Mouse (Mus musculus) limb, embryonic 15.5 days (tissue): ENCODE results near the gene Suclg1. TPM values are rescaled to one million over a fixed set of nuclear protein-coding genes. Genes with fewer than 3 reads are reported as not detected.

Source experiments
- ATAC-seq: fragments of 200-750 bp; cut with Nextera tagmentation; 2 replicates; pipeline ENCODE4 v1.8.0; 2017; ENCODE audit warnings: low read depth, moderate TSS enrichment; ENCODE audit not compliant: insufficient number of reproducible peaks, low FRiP score, low TSS enrichment
- H3K27ac ChIP-seq: fragments of 300-500 bp; sonication (generic); 2 replicates; pipeline ENCODE4 v1.5.1; 2015; ENCODE audit warnings: moderate library complexity, mild to moderate bottlenecking, inconsistent platforms
- H3K27me3 ChIP-seq: fragments of 300-500 bp; sonication (generic); 2 replicates; pipeline ENCODE4 v1.6.1; 2015; ENCODE audit warnings: inconsistent platforms
- H3K36me3 ChIP-seq: fragments of 300-500 bp; sonication (generic); 2 replicates; pipeline ENCODE4 v1.6.1; 2015; ENCODE audit warnings: inconsistent platforms
- H3K4me1 ChIP-seq: fragments of 300-500 bp; sonication (generic); 2 replicates; pipeline ENCODE4 v1.6.1; 2015; ENCODE audit warnings: inconsistent platforms
- H3K4me2 ChIP-seq: fragments of 300-500 bp; sonication (generic); 2 replicates; pipeline ENCODE4 v1.6.1; 2015; ENCODE audit warnings: mild to moderate bottlenecking, inconsistent platforms
- H3K4me3 ChIP-seq: fragments of 300-500 bp; sonication (generic); 2 replicates; pipeline ENCODE4 v1.5.1; 2015; ENCODE audit warnings: mild to moderate bottlenecking, inconsistent platforms
- H3K9ac ChIP-seq: fragments of 300-500 bp; sonication (generic); 2 replicates; pipeline ENCODE4 v1.6.1; 2015; ENCODE audit warnings: inconsistent platforms
- H3K9me3 ChIP-seq: fragments of 300-500 bp; sonication (generic); 2 replicates; pipeline ENCODE4 v1.6.1; 2016; ENCODE audit warnings: inconsistent platforms
- WGBS: fragments of 180-500 bp; shearing (Covaris S2); methylation state at CpG from one replicate; pipeline ENCODE4 v1.1.7; 2015; 5-methylcytosine and 5-hydroxymethylcytosine counted together
- polyA plus RNA-seq: library from polyadenylated mRNA; unstranded; fragments of >200 nt; fragmentation: Nextera tagmentation; extraction: Ambion mirVana; gene quantifications from 2 replicates; pipeline ENCODE4 v1.2.1, GENCODE M21; 2015

Suclg1 gene
- polyA plus RNA-seq, 1 experiment from 2014 or later: 145 TPM

GRCm38 (mm10) chr6:73280546-73281115, 32.4 kb downstream of the Suclg1 start:
- Histone ChIP-seq H3K4me3 (no peak overlapping the region), H3K4me2 (no peak overlapping the region), H3K9ac (no peak overlapping the region), H3K9me3 (no peaks in the 10 kb centered on the region), H3K27ac (no peak overlapping the region), H3K4me1 (no peaks in the 10 kb centered on the region), H3K27me3 (no peaks in the 10 kb centered on the region), H3K36me3 (peaks cover 25% of the 10 kb centered on the region)
- 74% methylated on average over 9 of the region's 9 CpGs for WGBS
- no peak for ATAC-seq

- no peak overlapping the region for H3K4me3 ChIP-seq
- 98% methylated on average over 2 of the region's 2 CpGs for WGBS
- no peak overlapping the region for H3K27ac ChIP-seq
- no peak for ATAC-seq
- H3K9ac ChIP-seq: no peak overlapping the region
- H3K4me1 ChIP-seq: no peaks in the 10 kb centered on the region
- no peaks in the 10 kb centered on the region for H3K9me3 ChIP-seq
- no peaks in the 10 kb centered on the region for H3K36me3 ChIP-seq
- H3K27me3 ChIP-seq: no peaks in the 10 kb centered on the region
- H3K4me2 ChIP-seq: no peak overlapping the region
Measured at GRCm38 (mm10) chr6:73286326-73286725, 38.1 kb downstream of the Suclg1 start.

- H3K4me2 ChIP-seq: no peak overlapping the region
- H3K9me3 ChIP-seq: no peaks in the 10 kb centered on the region
- WGBS: 63% methylated on average over 6 of the region's 6 CpGs
- ATAC-seq: no peak
- no peaks in the 10 kb centered on the region for H3K4me1 ChIP-seq
- H3K4me3 ChIP-seq: no peak overlapping the region
- no peak overlapping the region for H3K9ac ChIP-seq
- H3K27me3 ChIP-seq: no peaks in the 10 kb centered on the region
- no peaks in the 10 kb centered on the region for H3K36me3 ChIP-seq
- no peak overlapping the region for H3K27ac ChIP-seq
Measured at GRCm38 (mm10) chr6:73306837-73307236, 58.7 kb downstream of the Suclg1 start.

- no peak overlapping the region for H3K4me3 ChIP-seq
- no peaks in the 10 kb centered on the region for H3K4me1 ChIP-seq
- H3K9ac ChIP-seq: no peak overlapping the region
- no peak overlapping the region for H3K27ac ChIP-seq
- H3K9me3 ChIP-seq: no peaks in the 10 kb centered on the region
- no peaks in the 10 kb centered on the region for H3K27me3 ChIP-seq
- WGBS: 76% methylated on average over 10 of the region's 10 CpGs
- no peak for ATAC-seq
- H3K4me2 ChIP-seq: no peak overlapping the region
- H3K36me3 ChIP-seq: no peaks in the 10 kb centered on the region
Measured at GRCm38 (mm10) chr6:73308685-73309520, 60.7 kb downstream of the Suclg1 start.

- Histone ChIP-seq H3K36me3 (no peaks in the 10 kb centered on the region), H3K4me2 (no peak overlapping the region), H3K4me3 (no peak overlapping the region), H3K27me3 (no peaks in the 10 kb centered on the region), H3K9me3 (no peaks in the 10 kb centered on the region), H3K4me1 (peaks cover 5% of the 10 kb centered on the region; the same call in 1 of the 2 replicates), H3K9ac (no peak overlapping the region), H3K27ac (no peak overlapping the region)
- WGBS: 65% methylated on average over 6 of the region's 6 CpGs
- no peak for ATAC-seq
Measured at GRCm38 (mm10) chr6:73311335-73311734, 63.2 kb downstream of the Suclg1 start.

- no peaks in the 10 kb centered on the region for H3K36me3 ChIP-seq
- no peaks in the 10 kb centered on the region for H3K27me3 ChIP-seq
- no peak overlapping the region for H3K4me2 ChIP-seq
- H3K9ac ChIP-seq: no peak overlapping the region
- no peak for ATAC-seq
- H3K4me3 ChIP-seq: no peak overlapping the region
- 87% methylated on average over 7 of the region's 7 CpGs for WGBS
- no peaks in the 10 kb centered on the region for H3K9me3 ChIP-seq
- H3K27ac ChIP-seq: no peak overlapping the region
- H3K4me1 ChIP-seq: peaks cover 5% of the 10 kb centered on the region; the same call in 1 of the 2 replicates
Measured at GRCm38 (mm10) chr6:73311786-73312185, 63.6 kb downstream of the Suclg1 start.

- peak overlapping the region; percentile 43 for H3K4me3 ChIP-seq
Measured at GRCm38 (mm10) chr6:73314923-73315603, 66.9 kb downstream of the Suclg1 start.

GRCm38 (mm10) chr6:73322306-73322705, 74.1 kb downstream of the Suclg1 start:
- H3K27me3 ChIP-seq: no peaks in the 10 kb centered on the region
- 69% methylated on average over 2 of the region's 2 CpGs for WGBS

More at GRCm38 (mm10) chr6:73314923-73315603, 66.9 kb downstream of the Suclg1 start:
- WGBS: 0% methylated on average over 17 of the region's 17 CpGs
- peak overlapping the region; percentile 65; the same call in 1 of the 2 replicates for H3K27ac ChIP-seq
- no peaks in the 10 kb centered on the region for H3K36me3 ChIP-seq
- 0 out of 2 replicates have a peak overlapping the region, but pooled peaks have one; percentile 17 for H3K9ac ChIP-seq
- peak overlapping the region; percentile 69 for H3K4me2 ChIP-seq
- H3K4me1 ChIP-seq: peaks cover 5% of the 10 kb centered on the region; the same call in 1 of the 2 replicates
- no peaks in the 10 kb centered on the region for H3K27me3 ChIP-seq
- peak; percentile 61 for ATAC-seq
- no peaks in the 10 kb centered on the region for H3K9me3 ChIP-seq

More at GRCm38 (mm10) chr6:73322306-73322705, 74.1 kb downstream of the Suclg1 start:
- H3K36me3 ChIP-seq: no peaks in the 10 kb centered on the region
- H3K9me3 ChIP-seq: no peaks in the 10 kb centered on the region
- no peaks in the 10 kb centered on the region for H3K4me1 ChIP-seq
- no peak overlapping the region for H3K27ac ChIP-seq
- no peak for ATAC-seq
- H3K4me3 ChIP-seq: no peak overlapping the region
- no peak overlapping the region for H3K9ac ChIP-seq
- H3K4me2 ChIP-seq: no peak overlapping the region

Other genes with a start within 250 kb of the Suclg1 start
- gene Dnah6, start 26.7 kb upstream of the Suclg1 start, polyA plus RNA-seq: 0.02 and 0.06 TPM in 2 replicates
- gene 4931417E11Rik, start 221.3 kb downstream of the Suclg1 start, polyA plus RNA-seq: not detected in 2 replicates